Mouse (Mus musculus): ENCODE data around the gene Spata46. TPM values are rescaled to one million over a fixed set of nuclear protein-coding genes. Genes with fewer than 3 reads are reported as not detected.

Spata46 gene
- 0.46 and 1.2 TPM in 2 replicates for polyA plus RNA-seq (2015; fragmentation: Nextera tagmentation; extraction: Ambion mirVana)

GRCm38 (mm10) chr1:170308503-170308902 lies at the start of gene Spata46:
Gene Spata46 (plus strand): TSS chr1:170308803.
- H3K4me2 ChIP-seq, result no peak within 1 kb of the TSS
- H3K9ac ChIP-seq, result no peak within 1 kb of the TSS
- no peak within 1 kb of the TSS for H3K27ac ChIP-seq
- peaks cover 3% of the 10 kb centered on the region; the same call in 1 of the 2 replicates for H3K4me1 ChIP-seq
- 92% methylated on average over 4 of the region's 4 CpGs for WGBS
- H3K27me3 ChIP-seq, result no peaks in the 10 kb centered on the region
- no peak for ATAC-seq (ENCODE audit: insufficient number of reproducible peaks, insufficient read depth, low FRiP score, low TSS enrichment, low read depth)
- H3K9me3 ChIP-seq, result no peaks in the 10 kb centered on the region
- H3K36me3 ChIP-seq, result no peaks in the 10 kb centered on the region
- H3K4me3 ChIP-seq, result no peak within 1 kb of the TSS

- H3K9me3 ChIP-seq, result peaks cover 9% of the 10 kb centered on the region
- no peak overlapping the region for H3K9ac ChIP-seq
- no peak overlapping the region for H3K4me3 ChIP-seq
- H3K4me1 ChIP-seq, result no peaks in the 10 kb centered on the region
- 82% methylated on average over 6 of the region's 6 CpGs for WGBS
- H3K27ac ChIP-seq, result no peak overlapping the region
- no peaks in the 10 kb centered on the region for H3K36me3 ChIP-seq
- no peaks in the 10 kb centered on the region for H3K27me3 ChIP-seq
- H3K4me2 ChIP-seq, result no peak overlapping the region
- no peak for ATAC-seq (ENCODE audit: insufficient number of reproducible peaks, insufficient read depth, low FRiP score, low TSS enrichment, low read depth)
Measured at GRCm38 (mm10) chr1:170270281-170270680, 38.3 kb upstream of the Spata46 start.

DNA sequence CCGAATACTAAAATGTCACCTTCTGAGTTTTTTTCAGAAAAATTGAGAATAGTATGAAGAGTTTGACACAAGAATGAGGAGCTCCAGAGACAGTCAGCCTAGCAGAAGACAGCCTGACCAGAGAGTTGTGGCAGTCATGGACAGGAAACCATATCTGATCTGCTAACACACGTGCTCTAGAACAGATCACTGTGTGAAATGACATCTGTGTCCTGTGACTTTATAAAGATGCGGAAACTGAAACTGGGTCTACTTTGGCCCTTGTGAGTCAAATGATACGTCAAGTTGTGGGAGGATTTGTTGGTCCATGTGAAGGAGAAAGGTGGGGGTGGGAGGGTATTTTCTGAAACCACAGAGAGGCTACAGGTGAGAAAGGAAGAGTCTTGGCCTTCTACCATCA lies 37.9 kb upstream of the Spata46 start:
- Histone ChIP-seq H3K4me2 (no peak overlapping the region), H3K27me3 (no peaks in the 10 kb centered on the region), H3K9ac (no peak overlapping the region), H3K4me3 (no peak overlapping the region), H3K36me3 (no peaks in the 10 kb centered on the region), H3K4me1 (no peaks in the 10 kb centered on the region), H3K9me3 (peaks cover 9% of the 10 kb centered on the region), H3K27ac (no peak overlapping the region)
- no peak for ATAC-seq (ENCODE audit: insufficient number of reproducible peaks, insufficient read depth, low FRiP score, low TSS enrichment, low read depth)
- WGBS, result 84% methylated on average over 4 of the region's 4 CpGs

- H3K4me1 ChIP-seq, result no peaks in the 10 kb centered on the region
- H3K9me3 ChIP-seq, result no peaks in the 10 kb centered on the region
- no peak overlapping the region for H3K4me3 ChIP-seq
- H3K4me2 ChIP-seq, result no peak overlapping the region
- H3K9ac ChIP-seq, result no peak overlapping the region
- ATAC-seq (ENCODE audit: insufficient number of reproducible peaks, insufficient read depth, low FRiP score, low TSS enrichment, low read depth), result no peak
- H3K36me3 ChIP-seq, result no peaks in the 10 kb centered on the region
- H3K27ac ChIP-seq, result no peak overlapping the region
- H3K27me3 ChIP-seq, result no peaks in the 10 kb centered on the region
Measured at GRCm38 (mm10) chr1:170273252-170273651, 35.4 kb upstream of the Spata46 start.

DNA sequence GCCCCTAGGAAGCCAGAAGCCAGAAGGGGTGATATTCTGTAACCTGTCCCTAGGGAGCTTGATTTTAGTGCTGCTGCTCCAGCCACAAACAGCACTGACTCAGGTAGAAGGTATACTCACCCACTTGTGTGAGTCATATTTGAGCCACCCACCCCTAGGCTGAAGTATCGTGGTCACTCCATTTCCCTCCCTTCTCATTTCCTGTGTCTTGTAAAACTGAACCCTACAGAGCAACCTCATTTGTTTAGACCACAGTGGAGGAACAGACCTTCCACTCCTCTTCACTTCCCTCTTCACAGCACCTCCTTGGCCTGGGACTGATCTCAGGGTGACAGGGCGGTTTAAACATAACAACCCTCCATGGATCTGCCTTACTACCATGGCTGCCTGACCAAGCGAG lies 31.6 kb upstream of the Spata46 start, which contains the start of gene Sh2d1b1:
Gene Sh2d1b1, plus strand, starts transcription at position 305 of the 400 bp plus-strand sequence.
- H3K27ac ChIP-seq, result no peak within 1 kb of the TSS
- no peak within 1 kb of the TSS for H3K4me3 ChIP-seq
- H3K27me3 ChIP-seq, result no peaks in the 10 kb centered on the region
- H3K4me2 ChIP-seq, result no peak within 1 kb of the TSS
- H3K4me1 ChIP-seq, result no peaks in the 10 kb centered on the region
- WGBS, result 89% methylated on average over 3 of the region's 3 CpGs
- no peak within 1 kb of the TSS for H3K9ac ChIP-seq
- H3K9me3 ChIP-seq, result no peaks in the 10 kb centered on the region
- no peaks in the 10 kb centered on the region for H3K36me3 ChIP-seq
- ATAC-seq (ENCODE audit: insufficient number of reproducible peaks, insufficient read depth, low FRiP score, low TSS enrichment, low read depth), result no peak

DNA sequence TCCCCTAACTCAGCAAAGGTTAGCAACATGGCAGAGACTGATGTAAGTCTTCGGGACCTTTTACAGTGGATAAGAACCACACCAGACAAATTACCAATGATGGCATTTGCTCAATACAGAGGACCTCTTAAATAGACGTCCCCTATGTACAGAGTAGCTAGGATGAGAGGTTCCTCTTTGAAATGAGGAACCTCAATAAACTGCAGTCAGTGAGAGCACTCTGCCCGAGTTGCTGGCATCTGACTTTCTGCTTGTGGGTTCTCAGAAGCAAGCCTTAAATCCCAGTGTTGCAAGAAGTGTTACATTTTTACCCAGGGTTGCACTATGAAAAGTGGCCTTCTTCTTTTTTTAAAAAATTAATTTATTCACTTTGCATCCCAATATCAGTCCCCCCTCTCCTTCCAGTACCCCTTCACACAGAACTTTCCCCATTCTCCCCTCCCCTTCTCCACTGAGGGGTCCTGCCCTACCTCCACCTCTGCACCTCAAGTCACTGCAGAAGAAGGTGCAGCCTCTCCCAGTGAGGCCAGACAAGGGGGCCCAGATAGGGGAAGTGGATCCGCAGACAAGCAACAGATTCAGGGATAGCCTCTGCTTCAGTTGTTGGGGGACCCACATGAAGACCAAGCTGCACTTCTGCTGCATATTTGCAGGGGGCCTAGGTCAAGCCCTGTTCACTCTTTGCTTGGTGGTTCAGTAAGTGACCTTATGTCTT lies 26.0 kb upstream of the Spata46 start:
- no peaks in the 10 kb centered on the region for H3K27me3 ChIP-seq
- no peak for ATAC-seq (ENCODE audit: insufficient number of reproducible peaks, insufficient read depth, low FRiP score, low TSS enrichment, low read depth)
- H3K9ac ChIP-seq, result no peak overlapping the region
- no peak overlapping the region for H3K4me3 ChIP-seq
- H3K9me3 ChIP-seq, result no peaks in the 10 kb centered on the region
- H3K4me1 ChIP-seq, result no peaks in the 10 kb centered on the region
- no peak overlapping the region for H3K4me2 ChIP-seq
- H3K36me3 ChIP-seq, result no peaks in the 10 kb centered on the region
- WGBS, result 72% methylated on average over 4 of the region's 4 CpGs
- H3K27ac ChIP-seq, result no peak overlapping the region

DNA sequence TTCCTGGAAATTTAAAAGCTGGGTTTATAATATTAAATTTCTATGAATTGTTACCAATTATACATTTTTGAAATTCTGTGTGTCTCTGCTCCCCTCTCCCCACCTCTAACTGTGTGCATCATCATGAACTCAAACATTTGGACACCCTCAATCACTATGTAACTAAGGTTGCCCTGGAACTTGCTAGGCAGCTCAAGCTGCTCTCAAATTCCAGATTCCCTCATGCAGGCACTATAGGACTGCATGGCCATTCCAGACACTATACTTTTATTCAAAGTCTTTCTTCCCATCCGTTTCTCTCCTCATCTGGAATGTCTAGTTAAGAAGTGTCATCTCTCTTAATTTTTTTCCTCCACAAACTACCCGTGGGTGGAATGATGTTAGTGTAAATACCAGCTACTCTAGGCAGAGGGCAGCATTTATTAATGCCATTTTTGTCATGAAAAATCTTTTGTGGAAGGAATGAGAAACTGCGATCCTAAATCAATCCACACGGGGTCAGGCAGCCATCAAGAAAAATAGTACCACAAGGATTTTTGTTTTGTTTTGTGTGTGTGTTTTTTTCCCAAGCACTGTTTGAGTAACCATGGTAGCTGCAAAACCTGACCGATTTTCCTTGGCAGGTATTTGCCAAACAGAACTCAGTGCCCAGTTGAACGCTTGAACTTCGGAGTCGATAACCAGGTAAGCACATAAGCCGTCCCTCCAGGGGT lies 16.2 kb upstream of the Spata46 start:
- no peak overlapping the region for H3K4me3 ChIP-seq
- no peaks in the 10 kb centered on the region for H3K9me3 ChIP-seq
- no peaks in the 10 kb centered on the region for H3K36me3 ChIP-seq
- WGBS, result 37% methylated on average over 9 of the region's 9 CpGs
- no peaks in the 10 kb centered on the region for H3K4me1 ChIP-seq
- no peak overlapping the region for H3K9ac ChIP-seq
- no peak for ATAC-seq (ENCODE audit: insufficient number of reproducible peaks, insufficient read depth, low FRiP score, low TSS enrichment, low read depth)
- no peak overlapping the region for H3K27ac ChIP-seq
- H3K27me3 ChIP-seq, result no peaks in the 10 kb centered on the region
- peak overlapping the region; percentile 12; the same call in 1 of the 2 replicates for H3K4me2 ChIP-seq

- Histone ChIP-seq H3K27ac (no peak overlapping the region), H3K4me3 (no peak overlapping the region), H3K9me3 (no peaks in the 10 kb centered on the region), H3K36me3 (no peaks in the 10 kb centered on the region), H3K4me2 (no peak overlapping the region), H3K9ac (no peak overlapping the region), H3K4me1 (no peaks in the 10 kb centered on the region), H3K27me3 (no peaks in the 10 kb centered on the region)
- WGBS, result 74% methylated on average over 5 of the region's 5 CpGs
- no peak for ATAC-seq (ENCODE audit: insufficient number of reproducible peaks, insufficient read depth, low FRiP score, low TSS enrichment, low read depth)
Measured at GRCm38 (mm10) chr1:170293257-170293656, 15.3 kb upstream of the Spata46 start.

- no peak overlapping the region for H3K4me2 ChIP-seq
- no peak overlapping the region for H3K9ac ChIP-seq
- H3K4me1 ChIP-seq, result no peaks in the 10 kb centered on the region
- H3K36me3 ChIP-seq, result no peaks in the 10 kb centered on the region
- 87% methylated on average over 15 of the region's 15 CpGs for WGBS
- no peak overlapping the region for H3K4me3 ChIP-seq
- no peak for ATAC-seq (ENCODE audit: insufficient number of reproducible peaks, insufficient read depth, low FRiP score, low TSS enrichment, low read depth)
- no peak overlapping the region for H3K27ac ChIP-seq
- H3K9me3 ChIP-seq, result no peaks in the 10 kb centered on the region
- no peaks in the 10 kb centered on the region for H3K27me3 ChIP-seq
Measured at GRCm38 (mm10) chr1:170294786-170295570, 13.6 kb upstream of the Spata46 start.

DNA sequence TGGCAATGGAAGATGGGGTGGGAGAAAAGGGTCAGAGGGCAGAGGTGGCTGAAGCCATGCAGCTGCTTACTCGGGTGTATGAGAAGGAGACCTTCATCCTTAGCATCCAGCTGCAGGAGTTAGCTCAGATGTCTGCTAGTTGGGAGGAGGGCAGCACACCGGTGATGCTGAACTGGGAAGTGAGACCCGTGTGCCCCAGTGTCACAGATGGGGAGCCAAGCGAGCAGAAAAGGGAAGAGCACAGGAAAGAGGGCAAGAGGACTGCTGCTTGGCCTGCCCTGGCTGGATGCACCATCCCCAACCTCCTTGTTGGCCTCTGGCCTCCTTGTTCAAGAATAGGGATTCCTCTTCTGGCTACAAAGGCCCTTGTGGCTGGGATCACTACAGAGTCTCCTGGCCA lies 9.1 kb upstream of the Spata46 start:
- Histone ChIP-seq H3K27me3 (no peaks in the 10 kb centered on the region), H3K9me3 (no peaks in the 10 kb centered on the region), H3K4me2 (no peak overlapping the region), H3K9ac (no peak overlapping the region), H3K36me3 (no peaks in the 10 kb centered on the region), H3K4me1 (no peaks in the 10 kb centered on the region), H3K4me3 (no peak overlapping the region), H3K27ac (no peak overlapping the region)
- no peak for ATAC-seq (ENCODE audit: insufficient number of reproducible peaks, insufficient read depth, low FRiP score, low TSS enrichment, low read depth)
- WGBS, result 83% methylated on average over 4 of the region's 4 CpGs

- H3K4me1 ChIP-seq, result no peaks in the 10 kb centered on the region
- no peaks in the 10 kb centered on the region for H3K36me3 ChIP-seq
- H3K9ac ChIP-seq, result no peak overlapping the region
Measured at GRCm38 (mm10) chr1:170301686-170302085, 6.9 kb upstream of the Spata46 start.

More at GRCm38 (mm10) chr1:170301686-170302085, 6.9 kb upstream of the Spata46 start:
- no peak overlapping the region for H3K27ac ChIP-seq
- no peak for ATAC-seq (ENCODE audit: insufficient number of reproducible peaks, insufficient read depth, low FRiP score, low TSS enrichment, low read depth)
- no peak overlapping the region for H3K4me2 ChIP-seq
- no peak overlapping the region for H3K4me3 ChIP-seq
- no peaks in the 10 kb centered on the region for H3K27me3 ChIP-seq
- WGBS, result 94% methylated on average over 9 of the region's 9 CpGs
- H3K9me3 ChIP-seq, result no peaks in the 10 kb centered on the region
